8 mouse cellular contexts compared by ENCODE assay signal in the genomic region with DNA sequence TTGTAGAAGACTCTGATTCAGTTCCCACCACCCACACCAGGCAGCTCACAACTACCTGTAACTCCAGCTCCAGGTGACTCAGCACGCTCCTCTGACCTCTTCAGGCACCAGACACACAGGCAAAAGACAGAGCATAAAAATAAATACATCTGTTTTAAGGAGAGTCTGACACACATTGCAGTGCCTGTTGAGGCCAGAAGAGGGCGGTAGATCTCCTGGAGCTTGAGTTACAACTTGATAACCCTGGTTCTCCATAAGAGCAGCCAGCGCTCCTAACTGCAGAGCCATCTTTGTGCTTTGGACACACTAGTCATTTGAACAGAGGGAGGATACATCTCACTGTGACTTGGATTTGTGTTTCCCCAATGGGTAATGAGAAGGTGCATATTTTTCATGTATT. TPM values are rescaled to one million over a fixed set of nuclear protein-coding genes. Genes with fewer than 3 reads are reported as not detected.
A peak's percentile ranks its signal among the peaks of the same experiment; 100 is the strongest.
DNase-seq lines count a peak whose midpoint lies in the region; ATAC-seq and TF ChIP-seq lines count a peak whose summit lies in the region.
"Had no signal": no experiment of that assay in that cellular context is flagged by ENCODE, and none has a peak within 500 bp of the region (broad histone marks: within the 10 kb centered on the region; RNA-seq: fewer than 3 reads in every experiment).

No protein-coding gene starts in this region.

- peak; percentile 28 for DNase-seq in kidney, adult 18-20 months
- DNase-seq in MN1 (ENCODE audit: low spot score) = peak; percentile 42
- DNase-seq in c-Kit-positive CD71-negative TER-119-negative erythroid progenitor cells, embryonic 14.5 days (ENCODE audit: low read depth) = peak; percentile 63
- DNase-seq in kidney, postnatal 0 days (ENCODE audit: low spot score) = peak; percentile 34
- peak; percentile 37 for DNase-seq in lung, postnatal 25 days (ENCODE audit: low spot score)
- DNase-seq in telencephalon, adult 2 months (ENCODE audit: low read depth, low spot score) = peak; percentile 22

- H3K36me3 ChIP-seq in kidney, embryonic 16.5 days (ENCODE audit: insufficient read depth, low read length) = no peaks in the 10 kb centered on the region
- H3K36me3 ChIP-seq in kidney, postnatal 0 days (ENCODE audit: insufficient read depth, low read length) = no peaks in the 10 kb centered on the region

- no peaks in the 10 kb centered on the region for H3K27me3 ChIP-seq in kidney, embryonic 16.5 days (ENCODE audit: insufficient read depth, low read length)
- H3K27me3 ChIP-seq in kidney, postnatal 0 days (ENCODE audit: insufficient read depth, low read length) = no peaks in the 10 kb centered on the region

- H3K9ac ChIP-seq in kidney, embryonic 16.5 days (replicated peaks; ENCODE audit: low read length) = no peak overlapping the region
- H3K9ac ChIP-seq in kidney, postnatal 0 days (ENCODE audit: low read depth, low read length) = no peak overlapping the region

- no peak overlapping the region for H3K4me2 ChIP-seq in kidney, embryonic 16.5 days (replicated peaks; ENCODE audit: low read depth, low read length)
- H3K4me2 ChIP-seq in kidney, postnatal 0 days (ENCODE audit: low read length) = no peak overlapping the region

- H3K4me3 ChIP-seq in kidney, embryonic 16.5 days (ENCODE audit: low read length) = no peak overlapping the region
- no peak overlapping the region for H3K4me3 ChIP-seq in kidney, postnatal 0 days (replicated peaks; ENCODE audit: low read depth, low read length)

- H3K9me3 ChIP-seq in kidney, embryonic 16.5 days (ENCODE audit: low read length) = no peaks in the 10 kb centered on the region
- no peaks in the 10 kb centered on the region for H3K9me3 ChIP-seq in kidney, postnatal 0 days (replicated peaks; ENCODE audit: low read length)

- no peak overlapping the region for H3K27ac ChIP-seq in kidney, embryonic 16.5 days (ENCODE audit: low read length)
- H3K27ac ChIP-seq in kidney, postnatal 0 days = no peak overlapping the region

- no peaks in the 10 kb centered on the region for H3K4me1 ChIP-seq in kidney, embryonic 16.5 days (ENCODE audit: insufficient read depth, low read length)
- no peaks in the 10 kb centered on the region for H3K4me1 ChIP-seq in kidney, postnatal 0 days (replicated peaks; ENCODE audit: insufficient read depth, low read length)

- WGBS in kidney, embryonic 16.5 days = 51% methylated on average over 3 of the region's 3 CpGs
- 44% methylated on average over 3 of the region's 3 CpGs for WGBS in kidney, postnatal 0 days

- TF ChIP-seq CTCF in kidney, postnatal 0 days (IDR thresholded peaks at IDR 0.05; ENCODE audit: low read depth) = peak; percentile 77

- no peak for ATAC-seq in kidney, embryonic 16.5 days (ENCODE audit: low FRiP score, low TSS enrichment)
- no peak for ATAC-seq in kidney, postnatal 0 days (replicated peaks; ENCODE audit: low FRiP score, low read depth)

RNA-seq across cellular contexts. Expression of gene Slc36a3, which starts 13.2 kb away (rescaled TPM):
- polyA plus RNA-seq in kidney, embryonic 16.5 days (2015; fragmentation: Nextera tagmentation; extraction: Ambion mirVana) = not detected in 2 replicates
- not detected in 2 replicates for polyA plus RNA-seq in kidney, postnatal 0 days (2015; fragmentation: Nextera tagmentation; extraction: Ambion mirVana)
- polyA plus RNA-seq: heart, embryonic 14.5 days had no signal

RNA-seq across cellular contexts. Expression of gene Slc36a2, which starts 20.2 kb away (rescaled TPM):
- 0.61 and 0.81 TPM in 2 replicates for polyA plus RNA-seq in kidney, embryonic 16.5 days (2015; fragmentation: Nextera tagmentation; extraction: Ambion mirVana)
- 0.27 and 0.43 TPM in 2 replicates for polyA plus RNA-seq in kidney, postnatal 0 days (2015; fragmentation: Nextera tagmentation; extraction: Ambion mirVana)

RNA-seq across cellular contexts. Expression of gene Slc36a1, which starts 39.4 kb away (rescaled TPM):
- polyA plus RNA-seq in kidney, embryonic 16.5 days (2015; fragmentation: Nextera tagmentation; extraction: Ambion mirVana) = 1.6 and 3.0 TPM in 2 replicates
- polyA plus RNA-seq in kidney, postnatal 0 days (2015; fragmentation: Nextera tagmentation; extraction: Ambion mirVana) = 1.9 and 2.1 TPM in 2 replicates
